Mouse (Mus musculus) brain, embryonic 14.5 days (tissue): ENCODE results near the gene Izumo4.

Source experiments
- CTCF ChIP-seq: fragments of 200-500 bp; IDR thresholded peaks from 2 replicates; pipeline ENCODE4 v1.5.1; 2012; ENCODE audit warnings: inconsistent platforms, mild to moderate bottlenecking, moderate library complexity, borderline replicate concordance; ENCODE audit not compliant: insufficient read depth, insufficient read length; ENCODE audit errors: extremely low read depth
- POLR2A ChIP-seq: fragments of 200-500 bp; IDR thresholded peaks from 2 replicates; pipeline ENCODE4 v1.6.1; 2012; ENCODE audit warnings: mild to moderate bottlenecking, inconsistent platforms, borderline replicate concordance; ENCODE audit not compliant: poor library complexity, insufficient read depth, insufficient read length, severe bottlenecking; ENCODE audit errors: extremely low read depth

- TF ChIP-seq CTCF: no peak
- no peak for TF ChIP-seq POLR2A
Measured at GRCm38 (mm10) chr10:80674161-80674711, 27.7 kb upstream of the Izumo4 start.
